Mouse (Mus musculus): Measurements from ENCODE around the gene Zmynd19. TPM values are rescaled to one million over a fixed set of nuclear protein-coding genes. Genes with fewer than 3 reads are reported as not detected.
"Not testable (repeated sequence)": the region's sequence is repeated elsewhere in the genome, so short reads cannot be mapped to it uniquely, and the experiment has no call there.

Gene Zmynd19
- polyA plus RNA-seq, 1 experiment: 15.4 TPM

DNA sequence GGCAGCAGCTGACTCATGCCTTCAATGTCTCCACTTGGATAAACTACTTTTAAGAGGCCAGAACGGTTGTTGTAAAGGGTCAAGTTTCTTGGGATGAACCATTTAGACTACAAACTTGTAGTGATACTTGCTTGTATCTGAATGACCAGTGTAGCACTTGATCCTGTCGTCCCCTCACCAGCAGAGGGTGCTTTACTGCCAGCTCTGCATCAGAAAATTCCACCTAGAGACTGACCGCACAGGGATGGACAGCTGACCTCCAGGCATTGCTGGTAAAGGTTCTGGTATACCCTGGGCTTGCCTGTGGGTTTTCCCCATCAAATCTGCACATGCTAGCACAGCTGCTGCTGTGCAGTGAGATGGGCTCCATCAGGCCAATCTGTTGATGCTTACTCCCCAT, 11.3 kb downstream of the Zmynd19 start:
- H3K4me3 ChIP-seq (replicated peaks; ENCODE audit: control insufficient read depth, low read depth, low read length): no peak overlapping the region
- no peak overlapping the region for H3K27ac ChIP-seq (ENCODE audit: control insufficient read depth, insufficient read depth, low read depth, low read length, poor library complexity)
- peak; percentile 64 for TF ChIP-seq CTCF (IDR thresholded peaks at IDR 0.05; ENCODE audit: control insufficient read depth, insufficient read depth, low read length)
- no peak for TF ChIP-seq POLR2A (IDR thresholded peaks at IDR 0.05; ENCODE audit: borderline replicate concordance, control insufficient read depth, low read depth, low read length)
- H3K4me1 ChIP-seq (ENCODE audit: control insufficient read depth, insufficient read depth, low read length): no peaks in the 10 kb centered on the region
- WGBS: 56% methylated on average over 3 of the region's 3 CpGs

DNA sequence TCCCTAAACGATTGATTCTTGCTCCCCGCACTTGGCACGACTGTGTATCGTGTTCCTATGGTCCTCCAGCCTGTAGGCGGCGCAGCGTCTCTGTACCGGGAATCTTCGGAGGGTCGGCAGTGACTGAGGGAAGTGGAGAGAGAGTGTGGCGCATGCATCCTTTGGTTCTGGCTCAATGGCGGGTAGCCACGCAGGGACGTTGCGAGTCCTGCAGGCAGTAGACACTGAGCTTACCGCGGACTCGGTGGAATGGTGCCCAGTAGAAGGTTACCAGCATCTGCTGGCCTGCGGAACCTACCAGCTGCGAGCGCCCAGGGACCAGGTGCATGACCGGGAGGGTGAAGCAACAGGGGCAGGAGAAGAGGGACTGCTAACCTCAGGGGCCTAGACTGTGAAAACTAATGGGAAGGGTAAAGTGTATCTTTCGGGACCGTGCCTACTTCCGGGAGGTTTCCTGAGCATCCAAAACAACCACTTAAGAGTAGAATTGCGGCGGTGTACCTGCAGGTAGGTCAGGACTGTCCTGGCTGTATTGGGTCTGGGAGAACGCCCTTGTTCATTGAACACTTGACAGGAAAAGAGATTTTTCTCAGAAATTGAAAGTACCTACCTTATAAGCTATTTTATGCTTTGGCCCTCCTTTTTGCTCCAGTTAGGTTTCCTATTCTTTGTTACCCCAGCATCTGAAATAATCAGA, 12.9 kb downstream of the Zmynd19 start, which contains the start of gene Dph7:
Dph7 (plus strand) TSS at position 97 of the 697 bp plus-strand sequence.
- 0 out of 2 replicates have a peak within 1 kb of the TSS, but pooled peaks have one; percentile 0 for H3K27ac ChIP-seq (ENCODE audit: control insufficient read depth, insufficient read depth, low read depth, low read length, poor library complexity)
- under 1% methylated on average over 28 of the region's 28 CpGs for WGBS

DNA sequence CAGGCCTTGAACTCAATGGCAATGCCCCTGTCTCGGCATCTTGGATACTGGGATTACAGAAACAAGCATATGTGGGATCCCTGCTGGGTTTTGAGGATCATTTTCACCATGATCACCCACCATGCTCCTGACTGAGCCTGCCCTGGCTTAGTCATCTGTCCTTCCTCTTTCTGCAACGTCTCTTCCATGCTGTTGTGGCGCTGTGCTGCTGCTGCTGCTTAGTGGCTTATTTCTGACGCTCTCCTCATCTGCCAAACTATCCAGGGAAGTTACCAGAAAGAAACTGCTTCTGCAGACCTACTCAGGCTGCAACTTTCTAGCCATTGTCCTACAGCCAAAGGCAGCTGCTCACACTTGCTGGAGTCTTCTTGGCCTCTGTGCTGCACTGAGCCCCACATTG, 20.8 kb downstream of the Zmynd19 start:
- no peaks in the 10 kb centered on the region for H3K4me1 ChIP-seq (ENCODE audit: control insufficient read depth, insufficient read depth, low read length)
- H3K27ac ChIP-seq (ENCODE audit: control insufficient read depth, insufficient read depth, low read depth, low read length, poor library complexity): no peak overlapping the region
- no peak overlapping the region for H3K4me3 ChIP-seq (replicated peaks; ENCODE audit: control insufficient read depth, low read depth, low read length)
- 40% methylated on average over 4 of the region's 4 CpGs for WGBS
- TF ChIP-seq POLR2A (IDR thresholded peaks at IDR 0.05; ENCODE audit: borderline replicate concordance, control insufficient read depth, low read depth, low read length) (no peak), CTCF (IDR thresholded peaks at IDR 0.05; ENCODE audit: control insufficient read depth, insufficient read depth, low read length) (no peak)

More for the DNA sequence above, 12.9 kb downstream of the Zmynd19 start, which contains the start of gene Dph7:
- peak within 1 kb of the TSS; percentile 87 for H3K4me3 ChIP-seq (replicated peaks; ENCODE audit: control insufficient read depth, low read depth, low read length)
- peak; percentile 81; the same call in 1 of the 2 replicates for TF ChIP-seq POLR2A (IDR thresholded peaks at IDR 0.05; ENCODE audit: borderline replicate concordance, control insufficient read depth, low read depth, low read length)
- peak; percentile 93 for TF ChIP-seq CTCF (IDR thresholded peaks at IDR 0.05; ENCODE audit: control insufficient read depth, insufficient read depth, low read length)
- no peaks in the 10 kb centered on the region for H3K4me1 ChIP-seq (ENCODE audit: control insufficient read depth, insufficient read depth, low read length)

DNA sequence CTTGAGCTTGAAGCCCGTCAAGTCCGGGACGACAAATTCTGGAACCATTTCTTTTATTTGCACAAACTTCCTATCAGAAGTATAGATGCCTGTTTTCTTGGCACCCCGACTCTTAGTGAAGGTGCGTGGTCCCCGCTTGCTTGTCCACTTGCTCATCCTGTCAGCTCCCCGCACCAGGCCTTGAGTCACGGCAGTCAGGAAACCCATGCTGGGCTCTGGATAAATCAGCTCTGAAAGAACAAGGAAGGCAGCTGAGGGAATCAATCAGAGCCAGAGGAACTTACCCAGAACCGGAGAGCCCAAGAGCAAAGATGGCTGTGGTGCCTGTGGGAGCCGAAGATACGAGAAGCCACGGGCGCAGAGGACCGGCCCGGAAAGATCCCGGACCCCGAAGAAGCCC, 24.9 kb downstream of the Zmynd19 start:
- not testable (repeated sequence) for H3K4me1 ChIP-seq (ENCODE audit: control insufficient read depth, insufficient read depth, low read length)
- 1% methylated on average over 17 of the region's 17 CpGs for WGBS
- Histone ChIP-seq H3K4me3 (replicated peaks; ENCODE audit: control insufficient read depth, low read depth, low read length) (peak overlapping the region; percentile 76), H3K27ac (ENCODE audit: control insufficient read depth, insufficient read depth, low read depth, low read length, poor library complexity) (peak overlapping the region; percentile 91)

DNA sequence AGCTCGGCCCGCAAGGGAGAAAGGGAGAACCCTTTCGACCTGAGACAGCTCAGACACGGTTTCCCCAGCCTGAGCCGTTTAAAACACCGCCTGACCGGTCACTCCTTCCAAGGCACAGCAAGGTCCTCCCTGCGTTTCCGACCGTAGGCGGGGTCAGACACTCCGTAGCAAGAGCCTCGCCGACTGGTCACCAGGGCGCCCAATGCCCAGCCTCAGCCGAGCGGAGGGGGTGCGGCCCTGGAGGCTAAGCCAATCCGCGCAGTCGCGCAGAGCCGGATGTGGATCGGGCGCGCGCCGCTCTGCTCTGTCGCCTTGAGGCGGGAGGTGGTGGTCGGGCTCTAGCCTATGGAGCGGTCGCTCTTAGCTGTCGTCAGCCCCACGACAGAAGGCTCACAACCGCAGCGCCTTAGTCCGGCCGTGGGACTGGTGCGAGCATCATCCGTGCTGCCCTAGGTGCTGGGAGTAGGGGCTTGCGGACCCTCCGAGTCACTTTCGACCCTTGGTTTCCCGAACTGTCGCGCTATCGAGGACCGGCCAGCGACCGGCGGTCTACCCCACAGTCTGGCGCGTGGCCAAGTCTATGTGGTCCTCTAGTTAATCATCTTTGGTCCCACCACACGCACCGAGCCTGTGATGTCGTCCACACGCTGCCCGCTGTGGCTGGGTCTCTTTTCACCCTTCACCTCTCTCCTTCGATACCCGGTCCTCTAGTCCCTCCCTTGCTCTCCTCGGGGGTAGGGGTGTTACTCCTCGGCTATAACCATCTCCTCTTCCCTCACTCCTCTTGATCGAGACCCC, 25.5 kb downstream of the Zmynd19 start, which contains the start of gene Mrpl41:
Mrpl41 (minus strand) TSS at position 193 of the 798 bp plus-strand sequence.
- under 1% methylated on average over 64 of the region's 64 CpGs for WGBS
- TF ChIP-seq CTCF (IDR thresholded peaks at IDR 0.05; ENCODE audit: control insufficient read depth, insufficient read depth, low read length) (no peak; the same call in 1 of the 2 replicates), POLR2A (IDR thresholded peaks at IDR 0.05; ENCODE audit: borderline replicate concordance, control insufficient read depth, low read depth, low read length) (peak; percentile 88)
- H3K4me3 ChIP-seq (replicated peaks; ENCODE audit: control insufficient read depth, low read depth, low read length): peak within 1 kb of the TSS; percentile 76
- H3K27ac ChIP-seq (ENCODE audit: control insufficient read depth, insufficient read depth, low read depth, low read length, poor library complexity): peak within 1 kb of the TSS; percentile 91
- H3K4me1 ChIP-seq (ENCODE audit: control insufficient read depth, insufficient read depth, low read length): no peaks in the 10 kb centered on the region

DNA sequence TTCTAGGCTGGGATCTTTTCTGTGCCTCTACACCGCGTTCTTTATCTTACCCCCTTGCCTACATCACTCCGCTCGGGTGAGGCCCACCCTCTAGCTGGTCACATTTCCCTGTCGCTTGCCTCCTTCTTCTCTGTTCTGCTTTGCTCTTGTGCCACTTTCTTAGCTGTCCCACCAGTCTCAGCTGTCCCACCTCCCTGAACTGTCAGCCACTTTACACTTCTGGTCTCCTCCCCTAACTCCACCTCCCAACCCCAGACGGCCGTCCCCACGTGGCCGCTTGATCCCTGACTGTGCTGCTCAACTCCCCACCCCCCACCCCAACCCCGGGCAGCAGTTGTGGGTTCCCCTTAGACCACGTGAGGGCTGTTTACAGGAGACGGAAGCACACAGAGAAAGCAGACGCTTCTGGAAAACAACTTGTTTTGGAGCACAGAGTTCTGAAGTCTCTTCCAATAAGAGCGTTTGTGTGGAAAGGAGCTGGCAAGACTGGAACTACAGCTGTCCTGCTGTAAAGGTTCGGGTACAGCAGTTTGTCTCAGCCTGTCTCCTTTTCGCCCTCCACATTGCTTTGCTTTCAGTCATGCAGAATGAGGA, 26.2 kb downstream of the Zmynd19 start, which contains the start of gene Pnpla7:
Pnpla7 (plus strand) TSS at position 330 of the 594 bp plus-strand sequence.
- WGBS: 0% methylated on average over 16 of the region's 16 CpGs
- H3K4me3 ChIP-seq (replicated peaks; ENCODE audit: control insufficient read depth, low read depth, low read length): peak within 1 kb of the TSS; percentile 76
- TF ChIP-seq CTCF (IDR thresholded peaks at IDR 0.05; ENCODE audit: control insufficient read depth, insufficient read depth, low read length) (no peak; the same call in 1 of the 2 replicates), POLR2A (IDR thresholded peaks at IDR 0.05; ENCODE audit: borderline replicate concordance, control insufficient read depth, low read depth, low read length) (no peak; the same call in 1 of the 2 replicates)
- peak within 1 kb of the TSS; percentile 91 for H3K27ac ChIP-seq (ENCODE audit: control insufficient read depth, insufficient read depth, low read depth, low read length, poor library complexity)
- no peaks in the 10 kb centered on the region for H3K4me1 ChIP-seq (ENCODE audit: control insufficient read depth, insufficient read depth, low read length)

DNA sequence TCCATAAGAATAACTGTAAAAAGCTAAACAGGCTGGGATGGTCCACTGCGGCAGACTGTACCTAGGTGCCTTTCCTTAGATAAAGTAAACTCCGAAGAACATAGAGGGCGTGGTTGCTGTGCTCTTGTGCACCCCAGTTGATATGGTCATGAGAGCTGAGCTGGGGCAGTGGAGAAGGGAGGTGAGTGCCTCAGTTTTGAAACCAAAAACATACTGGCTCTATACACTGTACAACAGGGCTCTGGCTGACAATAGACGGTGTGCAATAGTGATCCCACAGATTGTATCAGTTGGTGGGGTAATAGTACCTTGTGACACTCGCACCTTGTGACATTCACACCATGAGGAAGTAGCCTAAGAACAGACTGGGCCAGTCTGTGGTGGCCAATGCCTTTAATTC, 27.4 kb downstream of the Zmynd19 start:
- Histone ChIP-seq H3K4me1 (ENCODE audit: control insufficient read depth, insufficient read depth, low read length) (no peaks in the 10 kb centered on the region), H3K4me3 (replicated peaks; ENCODE audit: control insufficient read depth, low read depth, low read length) (peak overlapping the region; percentile 41), H3K27ac (ENCODE audit: control insufficient read depth, insufficient read depth, low read depth, low read length, poor library complexity) (peak overlapping the region; percentile 13; the same call in 1 of the 2 replicates)
- 27% methylated on average over 5 of the region's 5 CpGs for WGBS
- TF ChIP-seq CTCF (IDR thresholded peaks at IDR 0.05; ENCODE audit: control insufficient read depth, insufficient read depth, low read length) (no peak), POLR2A (IDR thresholded peaks at IDR 0.05; ENCODE audit: borderline replicate concordance, control insufficient read depth, low read depth, low read length) (no peak; the same call in 1 of the 2 replicates)

DNA sequence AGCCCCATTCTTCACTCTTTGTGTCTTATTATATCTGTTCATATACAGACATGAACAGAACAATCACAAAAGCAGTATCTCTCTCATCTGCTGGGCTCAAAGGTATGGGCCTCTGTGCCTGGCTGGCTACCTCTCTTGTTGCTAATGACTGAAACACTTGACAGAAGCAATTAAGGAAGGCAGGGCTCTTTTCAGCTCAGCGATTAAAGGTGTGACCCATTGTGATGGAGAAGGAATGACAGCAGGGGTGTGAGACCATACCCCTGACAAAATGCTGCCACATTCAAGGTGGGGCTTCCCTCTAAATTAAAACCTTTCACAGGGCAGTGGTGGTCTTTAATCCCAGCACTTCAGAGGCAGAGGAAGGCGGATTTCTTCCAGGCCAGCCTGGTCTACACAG, 38.2 kb downstream of the Zmynd19 start:
- TF ChIP-seq CTCF (IDR thresholded peaks at IDR 0.05; ENCODE audit: control insufficient read depth, insufficient read depth, low read length) (no peak), POLR2A (IDR thresholded peaks at IDR 0.05; ENCODE audit: borderline replicate concordance, control insufficient read depth, low read depth, low read length) (no peak)
- WGBS: 78% methylated on average over 2 of the region's 2 CpGs
- Histone ChIP-seq H3K27ac (ENCODE audit: control insufficient read depth, insufficient read depth, low read depth, low read length, poor library complexity) (no peak overlapping the region), H3K4me1 (ENCODE audit: control insufficient read depth, insufficient read depth, low read length) (no peaks in the 10 kb centered on the region), H3K4me3 (replicated peaks; ENCODE audit: control insufficient read depth, low read depth, low read length) (no peak overlapping the region)

Data from bone marrow, adult 2 months (tissue).